9 mouse cellular contexts compared by ENCODE assay signal in the genomic region with DNA sequence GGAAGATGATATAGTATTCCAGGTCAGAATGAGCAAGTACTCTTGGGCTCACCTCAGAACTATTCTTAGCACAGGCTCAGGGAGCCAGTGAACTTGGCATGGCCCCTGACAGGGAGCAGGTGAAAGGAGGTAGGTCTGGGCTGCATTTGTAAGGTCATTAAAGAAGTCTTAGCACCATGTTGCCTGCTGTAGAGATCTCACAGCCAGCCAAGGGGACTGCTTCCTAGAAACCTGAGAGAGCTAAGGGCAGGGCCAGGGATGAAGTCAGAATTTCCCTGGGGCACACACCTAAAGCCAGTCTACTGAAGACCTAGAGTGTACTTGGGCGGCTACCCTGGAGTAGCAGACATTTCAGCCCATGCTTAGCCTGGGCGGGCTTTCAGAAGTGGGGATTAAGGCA.
DNase-seq lines count a peak whose midpoint lies in the region; ATAC-seq lines count a peak whose summit lies in the region.
"Had no signal": no experiment of that assay in that cellular context is flagged by ENCODE, and none has a peak within 500 bp of the region (broad histone marks: within the 10 kb centered on the region; RNA-seq: fewer than 3 reads in every experiment).

No protein-coding gene starts in this region.

- WGBS in heart, embryonic 10.5 days = 26% methylated on average over 2 of the region's 2 CpGs
- WGBS in lung, embryonic 16.5 days = 23% methylated on average over 2 of the region's 2 CpGs
- WGBS in intestine, embryonic 15.5 days = 21% methylated on average over 2 of the region's 2 CpGs
- 17% methylated on average over 2 of the region's 2 CpGs for WGBS in stomach, embryonic 15.5 days

- H3K4me3 ChIP-seq in heart, embryonic 10.5 days = no peak overlapping the region; the same call in 1 of the 2 replicates
- H3K4me3 ChIP-seq in lung, embryonic 16.5 days (ENCODE audit: low read length) = no peak overlapping the region
- H3K4me3 ChIP-seq in intestine, embryonic 15.5 days (replicated peaks) = no peak overlapping the region
- H3K4me3 ChIP-seq in stomach, embryonic 15.5 days (replicated peaks) = no peak overlapping the region

- H3K4me2 ChIP-seq in lung, embryonic 16.5 days (ENCODE audit: low read depth, low read length) = no peak overlapping the region; the same call in 1 of the 2 replicates
- no peak overlapping the region for H3K4me2 ChIP-seq in intestine, embryonic 15.5 days (replicated peaks)
- 0 out of 2 replicates have a peak overlapping the region, but pooled peaks have one; percentile 1 for H3K4me2 ChIP-seq in stomach, embryonic 15.5 days

- peaks cover 43% of the 10 kb centered on the region for H3K4me1 ChIP-seq in heart, embryonic 10.5 days
- peaks cover 35% of the 10 kb centered on the region for H3K4me1 ChIP-seq in lung, embryonic 16.5 days (replicated peaks; ENCODE audit: control insufficient read depth, insufficient read depth, low read length)
- peaks cover 10% of the 10 kb centered on the region for H3K4me1 ChIP-seq in intestine, embryonic 15.5 days (replicated peaks)
- peaks cover 18% of the 10 kb centered on the region; the same call in 1 of the 2 replicates for H3K4me1 ChIP-seq in stomach, embryonic 15.5 days

- peak; percentile 55 for ATAC-seq in lung, embryonic 16.5 days (ENCODE audit: low read depth)
- ATAC-seq in intestine, embryonic 15.5 days = peak; percentile 43
- no peak for ATAC-seq in stomach, embryonic 15.5 days (ENCODE audit: insufficient read depth, low FRiP score, low read depth)

- H3K9me3 ChIP-seq in heart, embryonic 10.5 days = no peaks in the 10 kb centered on the region
- H3K9me3 ChIP-seq in lung, embryonic 16.5 days (ENCODE audit: control insufficient read depth, low read length) = no peaks in the 10 kb centered on the region
- no peaks in the 10 kb centered on the region for H3K9me3 ChIP-seq in intestine, embryonic 15.5 days
- H3K9me3 ChIP-seq in stomach, embryonic 15.5 days = no peaks in the 10 kb centered on the region

- H3K36me3 ChIP-seq in heart, embryonic 10.5 days = no peaks in the 10 kb centered on the region
- no peaks in the 10 kb centered on the region for H3K36me3 ChIP-seq in lung, embryonic 16.5 days (ENCODE audit: control insufficient read depth, insufficient read depth, low read length)
- no peaks in the 10 kb centered on the region for H3K36me3 ChIP-seq in intestine, embryonic 15.5 days
- H3K36me3 ChIP-seq in stomach, embryonic 15.5 days = no peaks in the 10 kb centered on the region

- peak overlapping the region; percentile 81 for H3K27ac ChIP-seq in heart, embryonic 10.5 days
- H3K27ac ChIP-seq in lung, embryonic 16.5 days (ENCODE audit: low read length) = peak overlapping the region; percentile 92
- H3K27ac ChIP-seq in intestine, embryonic 15.5 days = 0 out of 2 replicates have a peak overlapping the region, but pooled peaks have one; percentile 44
- peak overlapping the region; percentile 46; the same call in 1 of the 2 replicates for H3K27ac ChIP-seq in stomach, embryonic 15.5 days

- no peaks in the 10 kb centered on the region for H3K27me3 ChIP-seq in heart, embryonic 10.5 days (ENCODE audit: insufficient read depth, poor library complexity, severe bottlenecking)
- no peaks in the 10 kb centered on the region for H3K27me3 ChIP-seq in lung, embryonic 16.5 days (ENCODE audit: control insufficient read depth, insufficient read depth, low read depth, low read length)
- no peaks in the 10 kb centered on the region for H3K27me3 ChIP-seq in intestine, embryonic 15.5 days (replicated peaks)
- no peaks in the 10 kb centered on the region for H3K27me3 ChIP-seq in stomach, embryonic 15.5 days (replicated peaks)

- no peak for DNase-seq in heart, embryonic 10.5 days (ENCODE audit: low spot score)
- DNase-seq in heart, adult 11 months = no peak
- DNase-seq in lung, postnatal 25 days (ENCODE audit: low spot score) = no peak
- no peak for DNase-seq in cerebellum, postnatal 25 days
- DNase-seq in left cerebral cortex, adult 9 months (ENCODE audit: low spot score in 2 of 2) = no peak
- DNase-seq: B cell, adult 2 months had no signal

- H3K9ac ChIP-seq in lung, embryonic 16.5 days (ENCODE audit: low read length) = 0 out of 2 replicates have a peak overlapping the region, but pooled peaks have one; percentile 8
- no peak overlapping the region for H3K9ac ChIP-seq in intestine, embryonic 15.5 days
- H3K9ac ChIP-seq in stomach, embryonic 15.5 days = no peak overlapping the region
